Mouse (Mus musculus) hindbrain, embryonic 12.5 days (tissue): ENCODE results near the gene Il1f6. TPM values are rescaled to one million over a fixed set of nuclear protein-coding genes. Genes with fewer than 3 reads are reported as not detected.
"Not testable (repeated sequence)": the region's sequence is repeated elsewhere in the genome, so short reads cannot be mapped to it uniquely, and the experiment has no call there.

ENCODE experiments used
- ATAC-seq: fragments of 200-750 bp; cut with Nextera tagmentation; 2 replicates; pipeline ENCODE4 v1.8.0; 2017; ENCODE audit warnings: moderate TSS enrichment; ENCODE audit not compliant: low FRiP score
- H3K27ac ChIP-seq: fragments of 300-500 bp; sonication (generic); 2 replicates; pipeline ENCODE4 v1.5.1; 2016; ENCODE audit warnings: mild to moderate bottlenecking
- H3K27me3 ChIP-seq: fragments of 300-500 bp; sonication (generic); 2 replicates; pipeline ENCODE4 v1.6.1; 2016; ENCODE audit warnings: mild to moderate bottlenecking
- H3K36me3 ChIP-seq: fragments of 300-500 bp; sonication (generic); 2 replicates; pipeline ENCODE4 v1.6.1; 2016; ENCODE audit warnings: mild to moderate bottlenecking
- H3K4me1 ChIP-seq: fragments of 300-500 bp; sonication (generic); 2 replicates; pipeline ENCODE4 v1.6.1; 2016
- H3K4me2 ChIP-seq: fragments of 300-500 bp; sonication (generic); replicated peaks from 2 replicates; pipeline ENCODE4 v1.6.1; 2016; ENCODE audit warnings: mild to moderate bottlenecking
- H3K4me3 ChIP-seq: fragments of 300-500 bp; sonication (generic); 2 replicates; pipeline ENCODE4 v1.5.1; 2016; ENCODE audit warnings: mild to moderate bottlenecking
- H3K9ac ChIP-seq: fragments of 300-500 bp; sonication (generic); 2 replicates; pipeline ENCODE4 v1.6.1; 2016; ENCODE audit warnings: mild to moderate bottlenecking, moderate library complexity
- H3K9me3 ChIP-seq: fragments of 300-500 bp; sonication (generic); replicated peaks from 2 replicates; pipeline ENCODE4 v1.6.1; 2016; ENCODE audit warnings: mild to moderate bottlenecking
- WGBS: fragments of 180-500 bp; shearing (Covaris S2); methylation state at CpG from one replicate; pipeline ENCODE4 v1.1.7; 2016; 5-methylcytosine and 5-hydroxymethylcytosine counted together
- polyA plus RNA-seq: library from polyadenylated mRNA; unstranded; fragments of >200 nt; fragmentation: Nextera tagmentation; extraction: Ambion mirVana; gene quantifications from 2 replicates; pipeline ENCODE4 v1.2.1, GENCODE M21; 2016

The Il1f6 gene
- polyA plus RNA-seq, result not detected in 2 replicates

- Histone ChIP-seq H3K27me3 (no peaks in the 10 kb centered on the region), H3K4me3 (no peak within 1 kb of the TSS), H3K4me2 (no peak within 1 kb of the TSS), H3K27ac (no peak within 1 kb of the TSS), H3K4me1 (no peaks in the 10 kb centered on the region), H3K9me3 (no peaks in the 10 kb centered on the region), H3K36me3 (no peaks in the 10 kb centered on the region), H3K9ac (no peak within 1 kb of the TSS)
- ATAC-seq, result no peak
- WGBS, result 78% methylated on average over 2 of the region's 2 CpGs
These were observed at the start of gene Il1f6 for GRCm38 (mm10) chr2:24215118-24215517. TSS of gene Il1f6 (plus strand) at chr2:24215418.

GRCm38 (mm10) chr2:24181683-24182331 is 33.4 kb upstream of the Il1f6 start:
- 17% methylated on average over 14 of the region's 14 CpGs for WGBS
- not testable (repeated sequence) for H3K9me3 ChIP-seq, H3K36me3 ChIP-seq, H3K27me3 ChIP-seq, H3K4me1 ChIP-seq, H3K27ac ChIP-seq, H3K4me3 ChIP-seq
- peak; percentile 85 for ATAC-seq
- peak overlapping the region; percentile 23 for H3K4me2 ChIP-seq
- 0 out of 2 replicates have a peak overlapping the region, but pooled peaks have one; percentile 23 for H3K9ac ChIP-seq

DNA sequence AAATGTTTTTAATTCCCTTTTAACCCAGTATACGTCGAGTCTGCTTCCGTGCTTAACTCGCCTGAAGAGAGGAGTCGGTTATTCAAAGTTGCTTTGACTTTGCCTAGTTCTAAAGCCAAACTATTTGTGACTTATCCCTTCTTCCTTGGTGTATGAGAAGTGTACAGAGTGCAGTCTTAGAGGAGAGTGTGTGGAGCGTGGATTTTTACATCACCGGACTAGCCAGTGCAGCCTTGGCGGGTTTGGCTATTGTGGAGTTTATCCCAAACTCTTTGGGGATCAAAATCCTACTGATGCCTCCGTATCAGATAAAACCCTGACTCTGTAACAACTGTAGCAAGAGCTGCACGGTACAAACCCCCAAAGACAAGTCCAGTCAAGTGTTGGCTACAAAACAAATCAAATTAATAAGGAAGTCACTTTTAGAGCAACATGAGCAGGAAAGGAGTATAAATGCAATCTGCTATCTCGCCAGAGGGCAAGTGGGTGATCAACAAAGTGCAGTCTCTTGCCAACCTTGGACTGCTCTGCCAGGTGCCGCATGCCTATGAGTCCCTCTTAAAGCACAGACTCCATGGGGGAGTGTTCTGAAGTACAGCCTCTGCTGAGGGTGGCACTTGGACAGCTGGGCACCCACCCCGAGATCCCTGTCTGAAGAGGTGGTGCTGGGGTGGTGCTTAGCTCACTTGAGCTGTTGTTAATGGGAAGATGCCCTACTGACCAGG is 32.6 kb upstream of the Il1f6 start:
- Histone ChIP-seq H3K4me2 (peak overlapping the region; percentile 23; the same call in 1 of the 2 replicates), H3K9ac (0 out of 2 replicates have a peak overlapping the region, but pooled peaks have one; percentile 23)
- not testable (repeated sequence) for H3K36me3 ChIP-seq, H3K27ac ChIP-seq, H3K4me1 ChIP-seq, H3K4me3 ChIP-seq, H3K9me3 ChIP-seq, ATAC-seq, H3K27me3 ChIP-seq
- WGBS, result 68% methylated on average over 13 of the region's 13 CpGs

- not testable (repeated sequence) for H3K4me2 ChIP-seq, H3K4me3 ChIP-seq, ATAC-seq, H3K36me3 ChIP-seq, H3K27me3 ChIP-seq, H3K4me1 ChIP-seq, H3K27ac ChIP-seq, H3K9ac ChIP-seq, H3K9me3 ChIP-seq
These were observed 31.1 kb upstream of the Il1f6 start for GRCm38 (mm10) chr2:24184092-24184491.

GRCm38 (mm10) chr2:24186176-24186575 is 29.0 kb upstream of the Il1f6 start, which contains the start of gene Il1f9:
TSS of gene Il1f9 (plus strand) at chr2:24186476.
- H3K4me3 ChIP-seq, result no peak within 1 kb of the TSS
- no peaks in the 10 kb centered on the region for H3K4me1 ChIP-seq
- 100% methylated on average over 1 of the region's 1 CpGs for WGBS
- ATAC-seq, result no peak
- no peak within 1 kb of the TSS for H3K4me2 ChIP-seq
- no peaks in the 10 kb centered on the region for H3K27me3 ChIP-seq
- no peaks in the 10 kb centered on the region for H3K9me3 ChIP-seq
- no peaks in the 10 kb centered on the region for H3K36me3 ChIP-seq
- no peak within 1 kb of the TSS for H3K9ac ChIP-seq
- H3K27ac ChIP-seq, result no peak within 1 kb of the TSS

DNA sequence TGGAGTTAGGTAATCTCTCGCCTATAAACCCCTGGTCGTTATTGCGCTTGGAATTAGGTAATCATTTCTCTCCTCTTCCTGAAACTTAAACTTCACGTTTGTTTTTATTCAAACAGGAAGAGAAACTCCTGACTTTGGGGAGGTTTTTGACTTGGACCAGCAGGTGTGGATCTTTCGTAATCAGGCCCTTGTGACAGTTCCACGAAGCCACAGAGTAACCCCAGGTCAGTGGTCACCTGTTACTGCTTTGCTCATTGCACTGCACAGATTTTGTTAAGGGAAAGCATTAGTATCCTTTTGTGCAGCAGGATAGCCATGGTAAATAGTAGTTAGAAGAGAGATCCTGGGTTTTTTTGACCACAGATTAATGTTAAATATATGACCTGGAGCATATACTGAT is 27.6 kb upstream of the Il1f6 start:
- Histone ChIP-seq H3K9ac (no peak overlapping the region), H3K9me3 (no peaks in the 10 kb centered on the region), H3K4me3 (no peak overlapping the region), H3K27me3 (no peaks in the 10 kb centered on the region), H3K36me3 (no peaks in the 10 kb centered on the region), H3K27ac (no peak overlapping the region), H3K4me2 (no peak overlapping the region), H3K4me1 (no peaks in the 10 kb centered on the region)
- WGBS, result 80% methylated on average over 6 of the region's 6 CpGs
- ATAC-seq, result no peak

GRCm38 (mm10) chr2:24188189-24188588 is 27.0 kb upstream of the Il1f6 start:
- Histone ChIP-seq H3K4me1 (no peaks in the 10 kb centered on the region), H3K9me3 (no peaks in the 10 kb centered on the region), H3K27me3 (no peaks in the 10 kb centered on the region), H3K36me3 (no peaks in the 10 kb centered on the region), H3K27ac (no peak overlapping the region), H3K4me3 (no peak overlapping the region), H3K9ac (no peak overlapping the region), H3K4me2 (no peak overlapping the region)
- WGBS, result 54% methylated on average over 1 of the region's 1 CpGs
- no peak for ATAC-seq

DNA sequence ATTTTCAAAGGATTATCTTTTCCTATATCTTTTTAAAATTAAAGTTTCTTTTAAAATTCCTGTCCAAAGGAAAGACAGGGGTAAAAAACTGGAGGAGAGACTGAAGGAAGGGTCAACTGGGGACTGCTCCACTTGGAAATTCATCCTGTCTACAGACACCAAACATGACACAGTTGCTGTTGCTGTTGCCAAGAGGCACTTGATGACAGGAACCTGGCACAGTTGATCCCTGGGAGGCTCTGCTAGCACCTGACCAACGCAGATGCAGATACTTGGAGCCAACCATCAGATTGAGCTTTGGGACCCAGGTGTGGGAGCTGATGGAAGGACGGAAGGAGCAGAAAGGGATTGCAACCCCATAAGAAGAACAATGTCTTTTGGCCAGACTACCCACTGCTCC is 12.0 kb downstream of the Il1f6 start:
- WGBS, result 86% methylated on average over 2 of the region's 2 CpGs
- ATAC-seq, result no peak

GRCm38 (mm10) chr2:24267503-24267902 is 52.3 kb downstream of the Il1f6 start:
- H3K4me3 ChIP-seq, result no peak overlapping the region
- H3K27me3 ChIP-seq, result no peaks in the 10 kb centered on the region
- H3K4me2 ChIP-seq, result no peak overlapping the region
- no peaks in the 10 kb centered on the region for H3K4me1 ChIP-seq
- H3K9me3 ChIP-seq, result no peaks in the 10 kb centered on the region
- H3K9ac ChIP-seq, result no peak overlapping the region
- ATAC-seq, result no peak
- no peaks in the 10 kb centered on the region for H3K36me3 ChIP-seq
- no peak overlapping the region for H3K27ac ChIP-seq
- 97% methylated on average over 1 of the region's 1 CpGs for WGBS

More for the DNA sequence above, 12.0 kb downstream of the Il1f6 start:
- no peaks in the 10 kb centered on the region for H3K27me3 ChIP-seq
- no peaks in the 10 kb centered on the region for H3K9me3 ChIP-seq
- H3K4me2 ChIP-seq, result no peak overlapping the region
- no peak overlapping the region for H3K27ac ChIP-seq
- no peaks in the 10 kb centered on the region for H3K36me3 ChIP-seq
- no peak overlapping the region for H3K9ac ChIP-seq
- H3K4me3 ChIP-seq, result no peak overlapping the region
- H3K4me1 ChIP-seq, result no peaks in the 10 kb centered on the region

DNA sequence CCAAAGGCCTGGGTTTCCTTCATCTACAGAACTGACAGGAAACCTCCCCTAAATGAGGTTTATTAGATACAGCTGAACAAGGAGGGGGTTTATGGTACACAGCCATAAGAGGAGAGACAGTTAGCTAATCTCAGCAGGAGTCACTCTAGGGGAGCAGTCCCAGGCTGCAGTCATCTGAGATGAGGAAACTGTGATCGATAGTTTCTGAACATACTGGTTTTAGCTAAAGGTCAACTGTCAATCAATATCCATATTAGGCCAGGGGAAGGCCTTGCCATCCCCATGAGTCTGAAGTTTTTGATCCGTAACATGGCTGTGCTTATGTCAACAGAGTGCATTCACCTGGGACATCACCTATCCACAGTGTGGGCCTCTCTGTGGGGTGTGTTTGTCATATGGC is 58.4 kb downstream of the Il1f6 start:
- Histone ChIP-seq H3K36me3 (no peaks in the 10 kb centered on the region), H3K9me3 (no peaks in the 10 kb centered on the region), H3K4me3 (no peak overlapping the region), H3K27me3 (no peaks in the 10 kb centered on the region; the same call in 1 of the 2 replicates), H3K9ac (no peak overlapping the region), H3K27ac (no peak overlapping the region), H3K4me2 (no peak overlapping the region), H3K4me1 (no peaks in the 10 kb centered on the region)
- no peak for ATAC-seq
- 75% methylated on average over 2 of the region's 2 CpGs for WGBS

- Histone ChIP-seq H3K9me3 (no peaks in the 10 kb centered on the region), H3K4me2 (no peak overlapping the region), H3K36me3 (no peaks in the 10 kb centered on the region), H3K27ac (no peak overlapping the region), H3K27me3 (no peaks in the 10 kb centered on the region; the same call in 1 of the 2 replicates), H3K9ac (no peak overlapping the region), H3K4me1 (no peaks in the 10 kb centered on the region), H3K4me3 (no peak overlapping the region)
- WGBS, result 7% methylated on average over 1 of the region's 1 CpGs
- no peak for ATAC-seq
These were observed 59.9 kb downstream of the Il1f6 start for GRCm38 (mm10) chr2:24275146-24275545.
